In the genomic region with DNA sequence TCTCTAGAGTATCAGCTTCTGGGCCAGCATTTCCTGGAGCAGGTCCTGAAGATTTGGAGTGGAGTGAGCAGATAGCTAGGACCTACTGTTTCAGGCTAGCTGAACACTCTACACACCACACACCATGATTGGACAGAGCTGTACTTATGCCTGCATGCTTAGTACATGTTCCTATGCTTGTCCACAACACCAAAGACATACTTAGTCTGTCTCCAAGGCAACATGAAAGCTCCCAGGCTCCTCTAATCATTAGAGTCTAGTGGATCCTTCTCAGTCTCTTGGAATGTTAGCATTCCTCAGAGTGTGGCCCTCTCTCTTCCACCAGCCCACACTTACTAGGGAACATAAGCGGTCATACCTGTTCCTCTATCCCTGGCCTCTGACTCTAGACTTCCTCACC, we compare ENCODE assay signal across 30 mouse cellular contexts. TPM values are rescaled to one million over a fixed set of nuclear protein-coding genes. Genes with fewer than 3 reads are reported as not detected.
A peak's percentile ranks its signal among the peaks of the same experiment; 100 is the strongest.
DNase-seq lines count a peak whose midpoint lies in the region; ATAC-seq and TF ChIP-seq lines count a peak whose summit lies in the region.
"Had no signal": no experiment of that assay in that cellular context is flagged by ENCODE, and none has a peak within 500 bp of the region (broad histone marks: within the 10 kb centered on the region; RNA-seq: fewer than 3 reads in every experiment).

No protein-coding gene starts in this region.

- TF ChIP-seq EP300 in lung, postnatal 0 days (IDR thresholded peaks at IDR 0.05), result peak; percentile 63

- no peaks in the 10 kb centered on the region for H3K9me3 ChIP-seq in lung, embryonic 14.5 days (ENCODE audit: low read depth, low read length)
- no peaks in the 10 kb centered on the region for H3K9me3 ChIP-seq in lung, postnatal 0 days (ENCODE audit: low read length)
- H3K9me3 ChIP-seq in intestine, postnatal 0 days (ENCODE audit: control insufficient read depth), result no peaks in the 10 kb centered on the region
- H3K9me3 ChIP-seq: G1E; hindbrain, embryonic 12.5 days had no signal

- 61% methylated on average over 1 of the region's 1 CpGs for WGBS in lung, embryonic 14.5 days
- WGBS in lung, postnatal 0 days, result 35% methylated on average over 1 of the region's 1 CpGs
- WGBS in intestine, postnatal 0 days, result 65% methylated on average over 1 of the region's 1 CpGs

- intact Hi-C loops in gastrocnemius, adult 2 months (cut with DNase I), result no loop called here

- H3K9ac ChIP-seq in lung, embryonic 14.5 days, result no peak overlapping the region
- no peak overlapping the region for H3K9ac ChIP-seq in lung, postnatal 0 days (replicated peaks; ENCODE audit: low read depth)
- no peak overlapping the region for H3K9ac ChIP-seq in intestine, postnatal 0 days (ENCODE audit: low read depth, low read length)
- H3K9ac ChIP-seq: forebrain, embryonic 13.5 days; hindbrain, embryonic 12.5 days had no signal

- no peaks in the 10 kb centered on the region for H3K4me1 ChIP-seq in lung, embryonic 14.5 days (ENCODE audit: insufficient read depth)
- no peaks in the 10 kb centered on the region for H3K4me1 ChIP-seq in lung, postnatal 0 days (ENCODE audit: insufficient read depth, low read depth, low read length)
- H3K4me1 ChIP-seq in intestine, postnatal 0 days (replicated peaks; ENCODE audit: control insufficient read depth, insufficient read depth, low read length), result peaks cover 16% of the 10 kb centered on the region
- H3K4me1 ChIP-seq: forebrain, embryonic 13.5 days had no signal

- no peaks in the 10 kb centered on the region for H3K36me3 ChIP-seq in lung, embryonic 14.5 days (ENCODE audit: insufficient read depth)
- H3K36me3 ChIP-seq in lung, postnatal 0 days (ENCODE audit: insufficient read depth, low read length), result no peaks in the 10 kb centered on the region
- no peaks in the 10 kb centered on the region for H3K36me3 ChIP-seq in intestine, postnatal 0 days (ENCODE audit: control insufficient read depth, insufficient read depth)
- H3K36me3 ChIP-seq: forebrain, embryonic 10.5 days; G1E; hindbrain, embryonic 12.5 days had no signal

- no peak for TF ChIP-seq CTCF in lung, embryonic 14.5 days (IDR thresholded peaks at IDR 0.05; ENCODE audit: low read depth)
- no peak for TF ChIP-seq CTCF in lung, postnatal 0 days (IDR thresholded peaks at IDR 0.05)
- no peak for TF ChIP-seq CTCF in intestine, postnatal 0 days (IDR thresholded peaks at IDR 0.05; ENCODE audit: low read depth)
- TF ChIP-seq CTCF in gastrocnemius, adult 2 months (IDR thresholded peaks at IDR 0.05), result no peak

- H3K27me3 ChIP-seq in lung, embryonic 14.5 days (ENCODE audit: insufficient read depth, low read length), result no peaks in the 10 kb centered on the region
- H3K27me3 ChIP-seq in lung, postnatal 0 days (replicated peaks; ENCODE audit: insufficient read depth, low read length), result no peaks in the 10 kb centered on the region
- H3K27me3 ChIP-seq in intestine, postnatal 0 days (replicated peaks; ENCODE audit: control insufficient read depth, insufficient read depth, low read length), result no peaks in the 10 kb centered on the region
- H3K27me3 ChIP-seq: Patski had no signal

- peak; percentile 50; the same call in 1 of the 2 replicates for ATAC-seq in lung, embryonic 14.5 days (ENCODE audit: insufficient read depth)
- ATAC-seq in lung, postnatal 0 days, result peak; percentile 96
- ATAC-seq in intestine, postnatal 0 days, result peak; percentile 12
- ATAC-seq in CD4-positive, CD25-positive, alpha-beta regulatory T cell, adult 4 months, result no peak
- ATAC-seq: forebrain, embryonic 13.5 days; forebrain, embryonic 16.5 days; Patski had no signal

- no peak overlapping the region for H3K4me3 ChIP-seq in lung, embryonic 14.5 days (ENCODE audit: low read depth, low read length)
- H3K4me3 ChIP-seq in lung, postnatal 0 days (ENCODE audit: low read depth, low read length), result no peak overlapping the region
- no peak overlapping the region for H3K4me3 ChIP-seq in intestine, postnatal 0 days (ENCODE audit: low read depth, low read length)
- no peak overlapping the region for H3K4me3 ChIP-seq in gastrocnemius, adult 2 months
- H3K4me3 ChIP-seq: forebrain, embryonic 10.5 days; forebrain, embryonic 13.5 days; hindbrain, embryonic 12.5 days had no signal

- no peak overlapping the region for H3K4me2 ChIP-seq in lung, embryonic 14.5 days
- H3K4me2 ChIP-seq in lung, postnatal 0 days (replicated peaks; ENCODE audit: low read depth, low read length), result no peak overlapping the region
- no peak overlapping the region for H3K4me2 ChIP-seq in intestine, postnatal 0 days (replicated peaks; ENCODE audit: low read depth)
- H3K4me2 ChIP-seq: forebrain, embryonic 13.5 days; heart, embryonic 11.5 days; hindbrain, embryonic 12.5 days had no signal

- H3K27ac ChIP-seq in lung, embryonic 14.5 days (ENCODE audit: low read depth), result no peak overlapping the region
- no peak overlapping the region for H3K27ac ChIP-seq in lung, postnatal 0 days (ENCODE audit: low read length)
- peak overlapping the region; percentile 87 for H3K27ac ChIP-seq in intestine, postnatal 0 days (ENCODE audit: low read depth, low read length)
- no peak overlapping the region for H3K27ac ChIP-seq in gastrocnemius, adult 2 months
- H3K27ac ChIP-seq: forebrain, embryonic 10.5 days; forebrain, embryonic 13.5 days; hindbrain, embryonic 12.5 days had no signal

- peak; percentile 27 for DNase-seq in lung, embryonic 14.5 days
- no peak for DNase-seq in lung, postnatal 36 days
- peak; percentile 87 for DNase-seq in lung, postnatal 0 days (ENCODE audit: low spot score)
- no peak for DNase-seq in lung, postnatal 14 days
- no peak for DNase-seq in gastrocnemius, adult 2 months
- DNase-seq: adrenal gland, postnatal 10 days; adrenal gland, postnatal 36 days; cerebellum, adult 18-20 months; cerebellum, adult 9-10 months; cerebellum, postnatal 14 days; gastrocnemius, postnatal 14 days; heart, adult 11 months had no signal

RNA-seq across cellular contexts. Expression of gene Faah, which starts 30.3 kb away (rescaled TPM):
- 6.3 and 8.0 TPM in 2 replicates for polyA plus RNA-seq in lung, embryonic 14.5 days (2014; fragmentation: Nextera tagmentation; extraction: Ambion mirVana)
- polyA plus RNA-seq in lung, postnatal 0 days (2015; fragmentation: Nextera tagmentation; extraction: Ambion mirVana), result 12.1 and 13.4 TPM in 2 replicates
- 105 and 125 TPM in 2 replicates for polyA plus RNA-seq in intestine, postnatal 0 days (2015; fragmentation: Nextera tagmentation; extraction: Ambion mirVana)
- polyA plus RNA-seq in CD4-positive, CD25-positive, alpha-beta regulatory T cell, adult 4 months (2017; shearing (Covaris generic)), result 10 to 100 TPM; 48.1 to 85.6 TPM
- under 1 TPM; 0.20 to 0.22 TPM for total RNA-seq in gastrocnemius, adult 2 months (2021)

RNA-seq across cellular contexts. Expression of gene Dmbx1, which starts 47.7 kb away (rescaled TPM):
- not detected in 2 replicates for polyA plus RNA-seq in lung, embryonic 14.5 days (2014; fragmentation: Nextera tagmentation; extraction: Ambion mirVana)
- polyA plus RNA-seq in lung, postnatal 0 days (2015; fragmentation: Nextera tagmentation; extraction: Ambion mirVana), result not detected in 2 replicates
- polyA plus RNA-seq in intestine, postnatal 0 days (2015; fragmentation: Nextera tagmentation; extraction: Ambion mirVana), result not detected in 2 replicates
- not detected for polyA plus RNA-seq in CD4-positive, CD25-positive, alpha-beta regulatory T cell, adult 4 months (2017; shearing (Covaris generic))
- not detected for total RNA-seq in gastrocnemius, adult 2 months (2021)
- total RNA-seq: adrenal gland, adult 18-20 months; adrenal gland, postnatal 10 days; adrenal gland, postnatal 36 days; CH12.LX; gastrocnemius, adult 18-20 months; gastrocnemius, postnatal 14 days; gastrocnemius, postnatal 4 days; heart, adult 8-10 months; heart, postnatal 25 days; hematopoietic stem cell, adult 5-6 weeks had no signal
- polyA plus RNA-seq: forebrain, embryonic 16.5 days; G1E; heart, embryonic 11.5 days; heart, embryonic 14.5 days; heart, postnatal 0 days; Patski had no signal

Comparison
In these comparisons a context has a peak if more than half of its experiments do, and no peak if none do; other contexts are left out.
1. DNase-seq: peak in lung, embryonic 14.5 days (single experiment) and lung, postnatal 0 days (single experiment); none in lung, postnatal 36 days (single experiment), lung, postnatal 14 days (single experiment) and gastrocnemius, adult 2 months (single experiment).